11 mouse cellular contexts compared by ENCODE assay signal in the genomic region with DNA sequence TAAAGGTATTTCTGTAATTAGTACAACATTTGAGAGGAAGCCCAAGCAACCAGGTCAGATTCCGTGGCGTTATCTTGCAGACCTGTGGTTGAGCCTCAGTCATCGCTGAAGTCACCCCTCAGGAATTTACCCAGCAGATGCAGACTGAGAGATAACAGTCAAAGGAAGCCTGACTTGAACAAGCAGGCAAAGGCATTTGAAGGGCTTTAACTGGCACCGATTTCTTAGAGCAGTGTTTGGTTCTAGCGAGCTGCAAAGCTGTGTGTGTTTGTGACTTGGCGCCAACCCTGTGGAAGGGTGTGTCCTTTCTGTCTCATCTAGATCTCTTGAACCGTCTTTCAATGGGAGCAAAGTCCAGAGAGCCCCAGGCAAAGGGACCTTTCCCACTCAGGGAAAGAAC. TPM values are rescaled to one million over a fixed set of nuclear protein-coding genes. Genes with fewer than 3 reads are reported as not detected.
DNase-seq lines count a peak whose midpoint lies in the region; ATAC-seq and TF ChIP-seq lines count a peak whose summit lies in the region.
"Had no signal": no experiment of that assay in that cellular context is flagged by ENCODE, and none has a peak within 500 bp of the region (broad histone marks: within the 10 kb centered on the region; RNA-seq: fewer than 3 reads in every experiment).

No protein-coding gene starts in this region.

- WGBS in intestine, embryonic 15.5 days = 24% methylated on average over 7 of the region's 7 CpGs
- whole genome bisulfite sequencing in midbrain, postnatal 0 days = 61% methylated on average over 7 of the region's 7 CpGs

- H3K79me2 ChIP-seq in C2C12 (ENCODE audit: control insufficient read depth, insufficient read depth) = no peaks in the 10 kb centered on the region

- no peak overlapping the region for H3K4me2 ChIP-seq in intestine, embryonic 15.5 days (replicated peaks)
- H3K4me2 ChIP-seq in midbrain, postnatal 0 days (ENCODE audit: low read depth, low read length, poor library complexity, severe bottlenecking) = no peak overlapping the region
- H3K4me2 ChIP-seq: embryonic facial prominence, embryonic 15.5 days; midbrain, embryonic 13.5 days had no signal

- peak; percentile 62 for ATAC-seq in intestine, embryonic 15.5 days
- no peak for ATAC-seq in midbrain, postnatal 0 days (ENCODE audit: low FRiP score)
- no peak for ATAC-seq in monocyte, adult 5-6 weeks (replicated peaks; ENCODE audit: insufficient number of reproducible peaks, low FRiP score, low TSS enrichment, poor library complexity, severe bottlenecking)
- ATAC-seq: inflammation-experienced regulatory T-cells, adult 6 months; midbrain, embryonic 13.5 days had no signal

- no peak overlapping the region for H3K4me3 ChIP-seq in C2C12 (ENCODE audit: insufficient read depth, poor library complexity, severe bottlenecking)
- H3K4me3 ChIP-seq in intestine, embryonic 15.5 days (replicated peaks) = no peak overlapping the region
- no peak overlapping the region for H3K4me3 ChIP-seq in midbrain, postnatal 0 days (ENCODE audit: low read depth, low read length)
- H3K4me3 ChIP-seq: embryonic facial prominence, embryonic 15.5 days; left cerebral cortex, adult 2 months; midbrain, embryonic 13.5 days had no signal

- TF ChIP-seq CTCF in C2C12 (IDR thresholded peaks at IDR 0.05; ENCODE audit: control insufficient read depth, insufficient read depth, insufficient read length) = no peak
- no peak for TF ChIP-seq CTCF in midbrain, postnatal 0 days (IDR thresholded peaks at IDR 0.05)

- DNase-seq in 3T3-L1 (ENCODE audit: low read depth, low spot score) = peak; percentile 82
- DNase-seq in lung, postnatal 25 days (ENCODE audit: low spot score) = peak; percentile 76
- no peak for DNase-seq in adrenal gland, adult 2 months
- DNase-seq in midbrain, postnatal 0 days (ENCODE audit: low spot score) = no peak

- H3K4me1 ChIP-seq in intestine, embryonic 15.5 days (replicated peaks) = peaks cover 8% of the 10 kb centered on the region; the same call in 1 of the 2 replicates
- no peaks in the 10 kb centered on the region for H3K4me1 ChIP-seq in midbrain, postnatal 0 days (ENCODE audit: insufficient read depth, low read length)

- H3K27me3 ChIP-seq in C2C12 (ENCODE audit: control insufficient read depth, insufficient read depth, insufficient read length) = no peaks in the 10 kb centered on the region
- no peaks in the 10 kb centered on the region for H3K27me3 ChIP-seq in intestine, embryonic 15.5 days (replicated peaks)
- H3K27me3 ChIP-seq in midbrain, postnatal 0 days (ENCODE audit: insufficient read depth, low read length) = no peaks in the 10 kb centered on the region
- H3K27me3 ChIP-seq: embryonic facial prominence, embryonic 15.5 days; midbrain, embryonic 13.5 days had no signal

- H3K36me3 ChIP-seq in C2C12 (ENCODE audit: control insufficient read depth, insufficient read depth) = peaks cover 5% of the 10 kb centered on the region
- no peaks in the 10 kb centered on the region for H3K36me3 ChIP-seq in intestine, embryonic 15.5 days
- H3K36me3 ChIP-seq in midbrain, postnatal 0 days (ENCODE audit: insufficient read depth, low read length) = no peaks in the 10 kb centered on the region
- H3K36me3 ChIP-seq: embryonic facial prominence, embryonic 15.5 days; midbrain, embryonic 13.5 days had no signal

- H3K27ac ChIP-seq in intestine, embryonic 15.5 days = no peak overlapping the region; the same call in 1 of the 2 replicates
- no peak overlapping the region for H3K27ac ChIP-seq in midbrain, postnatal 0 days (ENCODE audit: low read depth, low read length)
- H3K27ac ChIP-seq: embryonic facial prominence, embryonic 15.5 days; left cerebral cortex, adult 2 months; midbrain, embryonic 13.5 days had no signal

- H3K9me3 ChIP-seq in intestine, embryonic 15.5 days = no peaks in the 10 kb centered on the region
- H3K9me3 ChIP-seq in midbrain, postnatal 0 days (ENCODE audit: low read length) = no peaks in the 10 kb centered on the region
- H3K9me3 ChIP-seq: embryonic facial prominence, embryonic 15.5 days; midbrain, embryonic 13.5 days had no signal

- H3K79me3 ChIP-seq in C2C12 (ENCODE audit: low read depth) = no peaks in the 10 kb centered on the region

- H3ac ChIP-seq in C2C12 (ENCODE audit: control insufficient read depth, insufficient read length, low read depth) = no peak overlapping the region

- no peak overlapping the region for H3K9ac ChIP-seq in intestine, embryonic 15.5 days
- no peak overlapping the region for H3K9ac ChIP-seq in midbrain, postnatal 0 days (replicated peaks; ENCODE audit: low read length, poor library complexity, severe bottlenecking)
- H3K9ac ChIP-seq: embryonic facial prominence, embryonic 15.5 days; midbrain, embryonic 13.5 days had no signal

TF ChIP-seq in C2C12, 6 proteins besides CTCF, POLR2A, EP300 and RAD21:
- no peak for TF ChIP-seq USF1 (IDR thresholded peaks at IDR 0.05; ENCODE audit: low read depth)
- TF ChIP-seq MAX (IDR thresholded peaks at IDR 0.05) = peak; percentile 42
- peak; percentile 59 for TF ChIP-seq FOSL1 (IDR thresholded peaks at IDR 0.05; ENCODE audit: insufficient read depth, low read length, poor library complexity, severe bottlenecking)
- TF ChIP-seq MYOD1 (IDR thresholded peaks at IDR 0.05; ENCODE audit: control insufficient read depth, insufficient read length, low read depth) = peak; percentile 76

RNA-seq across cellular contexts. Expression of a gene that starts 22.0 kb away (rescaled TPM):
- polyA plus RNA-seq in C2C12 (2012; fragmentation: generic; extraction: Trizol) = 15.9 TPM
- polyA plus RNA-seq in intestine, embryonic 15.5 days (2015; fragmentation: Nextera tagmentation; extraction: Ambion mirVana) = 33.4 and 34.2 TPM in 2 replicates
- total RNA-seq in adrenal gland, adult 2 months (2021) = 10 to 100 TPM; 16.1 to 22.6 TPM
- polyA plus RNA-seq in adrenal gland, adult 2 months (2012; rRNA removed) = 12.6 and 19.5 TPM in 2 replicates
- total RNA-seq in midbrain, postnatal 0 days (2014; rRNA removed) = 30.8 and 48.9 TPM in 2 replicates
- polyA plus RNA-seq in midbrain, postnatal 0 days (2015; fragmentation: Nextera tagmentation; extraction: Ambion mirVana) = 85.9 and 94.3 TPM in 2 replicates
- total RNA-seq in monocyte, adult 5-6 weeks (2017) = 4.5 to 5.2 TPM in 2 of 3 replicates, not detected in the other

Comparison
In these comparisons a context has a peak if more than half of its experiments do, and no peak if none do; other contexts are left out.
1. DNase-seq: peak in 3T3-L1 (single experiment) and lung, postnatal 25 days (single experiment); none in adrenal gland, adult 2 months (single experiment) and midbrain, postnatal 0 days (single experiment).